Mouse (Mus musculus) heart, adult 18-20 months (tissue): ENCODE data around the gene Cdk5rap2. TPM values are rescaled to one million over a fixed set of nuclear protein-coding genes. Genes with fewer than 3 reads are reported as not detected.

Experiments used
- total RNA-seq, 2 experiments: library from RNA; stranded (reverse); gene quantifications; 2 replicates each; pipeline ENCODE4 v1.2.3; 2021

Cdk5rap2 gene
- total RNA-seq, 2 experiments from 2014 or later = 4.2 to 5.5 TPM

Other genes with a start within 250 kb of the Cdk5rap2 start
- gene Megf9, start 124.6 kb upstream of the Cdk5rap2 start, total RNA-seq = 10 to 100 TPM; 10.1 to 12.2 TPM